Comparison of ENCODE assay signal across 31 mouse cellular contexts in the genomic region with DNA sequence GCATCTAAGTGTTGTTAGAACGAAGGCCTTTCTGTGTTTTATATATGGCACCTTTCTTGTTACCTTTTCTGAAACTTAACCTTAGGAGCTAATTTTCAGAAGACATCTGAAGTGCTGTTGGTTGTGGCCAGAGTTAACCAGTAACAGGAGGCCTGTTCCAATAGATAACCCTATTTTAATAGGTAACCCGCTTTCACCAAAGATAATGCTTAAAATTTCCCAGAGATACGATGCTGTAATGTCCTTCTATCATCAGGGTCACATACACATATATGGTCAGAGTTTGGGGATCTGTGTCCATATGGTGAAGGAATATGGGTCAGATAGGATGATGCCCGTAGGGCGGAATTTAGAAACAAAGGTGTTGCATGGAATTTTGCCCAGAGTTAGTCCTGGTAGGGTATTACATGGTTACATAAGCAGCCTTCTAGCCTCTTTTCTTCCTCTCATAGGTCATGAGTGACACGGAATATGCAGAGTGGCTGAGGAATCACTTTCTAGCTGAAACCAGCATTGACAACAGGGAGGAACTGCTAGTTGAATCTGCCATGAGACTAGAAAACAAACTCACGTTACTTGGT.
A peak's percentile ranks its signal among the peaks of the same experiment; 100 is the strongest.
DNase-seq lines count a peak whose midpoint lies in the region; ATAC-seq lines count a peak whose summit lies in the region.
"Had no signal": no experiment of that assay in that cellular context is flagged by ENCODE, and none has a peak within 500 bp of the region (broad histone marks: within the 10 kb centered on the region; RNA-seq: fewer than 3 reads in every experiment).

No protein-coding gene starts in this region.

- H3K27ac ChIP-seq in kidney, embryonic 15.5 days = 0 out of 2 replicates have a peak overlapping the region, but pooled peaks have one; percentile 18
- H3K27ac ChIP-seq in midbrain, embryonic 13.5 days = no peak overlapping the region
- H3K27ac ChIP-seq: embryonic facial prominence, embryonic 13.5 days; heart, embryonic 10.5 days; heart, embryonic 15.5 days; hindbrain, embryonic 12.5 days; hindbrain, postnatal 0 days; intestine, embryonic 15.5 days; limb, embryonic 12.5 days; liver, embryonic 15.5 days; neural tube, embryonic 12.5 days; stomach, postnatal 0 days had no signal

- peak; percentile 62; the same call in 1 of the 2 replicates for ATAC-seq in erythroid progenitor cell, adult 5-6 weeks (replicated peaks; ENCODE audit: low FRiP score, poor library complexity, severe bottlenecking)
- 0 out of 2 replicates have a peak, but pooled peaks have one; percentile 19 for ATAC-seq in kidney, embryonic 15.5 days (replicated peaks; ENCODE audit: low FRiP score)
- peak; percentile 59; the same call in 1 of the 2 replicates for ATAC-seq in megakaryocyte-erythroid progenitor cell, adult 5-6 weeks (replicated peaks; ENCODE audit: low FRiP score, low TSS enrichment, poor library complexity, severe bottlenecking)
- no peak for ATAC-seq in midbrain, embryonic 13.5 days
- ATAC-seq: forebrain, postnatal 0 days; hindbrain, postnatal 0 days; intestine, embryonic 15.5 days; Patski had no signal

- DNase-seq in cerebellum, adult 9-11 months = peak; percentile 18
- no peak for DNase-seq in cerebellum, postnatal 36 days
- DNase-seq in left cerebral cortex, postnatal 10 days (ENCODE audit: extremely low spot score in 1 of 2, low spot score in 2 of 2) = no peak
- DNase-seq: adrenal gland, postnatal 14 days; cerebellum, adult 11-12 months; forebrain, postnatal 0 days; gastrocnemius, postnatal 14 days; heart, adult 11 months; layer of hippocampus, adult 9-11 months; lung, postnatal 14 days; right cerebral cortex, adult 18-20 months; thymus, adult 18-20 months; thymus, postnatal 25 days had no signal

- no peaks in the 10 kb centered on the region for H3K27me3 ChIP-seq in kidney, embryonic 15.5 days
- H3K27me3 ChIP-seq in midbrain, embryonic 13.5 days = no peaks in the 10 kb centered on the region
- H3K27me3 ChIP-seq: embryonic facial prominence, embryonic 13.5 days; heart, embryonic 15.5 days; hindbrain, embryonic 12.5 days; intestine, embryonic 15.5 days; limb, embryonic 12.5 days; liver, embryonic 15.5 days; neural tube, embryonic 12.5 days; Patski had no signal

- intact Hi-C loops in left cerebral cortex, postnatal 10 days (cut with DNase I) = loop anchor here (5.0 kb wide), 2 partner anchors 95 to 765 kb away; no protein-coding TSS in a partner anchor

- no peak overlapping the region for H3K4me2 ChIP-seq in kidney, embryonic 15.5 days
- H3K4me2 ChIP-seq in midbrain, embryonic 13.5 days (replicated peaks) = no peak overlapping the region
- H3K4me2 ChIP-seq: embryonic facial prominence, embryonic 13.5 days; heart, embryonic 15.5 days; hindbrain, embryonic 12.5 days; intestine, embryonic 15.5 days; limb, embryonic 12.5 days; liver, embryonic 15.5 days; lung, embryonic 14.5 days; midbrain, embryonic 11.5 days; neural tube, embryonic 12.5 days had no signal

- WGBS in kidney, embryonic 15.5 days = 82% methylated on average over 7 of the region's 7 CpGs
- 95% methylated on average over 7 of the region's 7 CpGs for WGBS in midbrain, embryonic 13.5 days

- peaks cover 16% of the 10 kb centered on the region; the same call in 1 of the 2 replicates for H3K36me3 ChIP-seq in kidney, embryonic 15.5 days
- H3K36me3 ChIP-seq in midbrain, embryonic 13.5 days = no peaks in the 10 kb centered on the region
- H3K36me3 ChIP-seq: hindbrain, embryonic 12.5 days; intestine, embryonic 15.5 days; neural tube, embryonic 12.5 days had no signal

- H3K9ac ChIP-seq in kidney, embryonic 15.5 days = no peak overlapping the region
- H3K9ac ChIP-seq in midbrain, embryonic 13.5 days (replicated peaks) = no peak overlapping the region
- H3K9ac ChIP-seq: embryonic facial prominence, embryonic 13.5 days; forebrain, postnatal 0 days; heart, embryonic 15.5 days; hindbrain, embryonic 12.5 days; intestine, embryonic 15.5 days; limb, embryonic 12.5 days; liver, embryonic 15.5 days; lung, embryonic 14.5 days; neural tube, embryonic 12.5 days had no signal

- peaks cover 13% of the 10 kb centered on the region for H3K4me1 ChIP-seq in kidney, embryonic 15.5 days
- peaks cover 5% of the 10 kb centered on the region; the same call in 1 of the 2 replicates for H3K4me1 ChIP-seq in midbrain, embryonic 13.5 days (replicated peaks)
- H3K4me1 ChIP-seq: heart, embryonic 15.5 days; hindbrain, embryonic 12.5 days; intestine, embryonic 15.5 days; limb, embryonic 12.5 days; neural tube, embryonic 12.5 days had no signal

- no peak overlapping the region for H3K4me3 ChIP-seq in kidney, embryonic 15.5 days (replicated peaks)
- no peak overlapping the region for H3K4me3 ChIP-seq in midbrain, embryonic 13.5 days (replicated peaks)
- H3K4me3 ChIP-seq: embryonic facial prominence, embryonic 13.5 days; heart, embryonic 10.5 days; heart, embryonic 15.5 days; hindbrain, embryonic 12.5 days; intestine, embryonic 15.5 days; limb, embryonic 12.5 days; liver, embryonic 15.5 days; myocyte; neural tube, embryonic 12.5 days had no signal

- no peaks in the 10 kb centered on the region for H3K9me3 ChIP-seq in kidney, embryonic 15.5 days (replicated peaks)
- no peaks in the 10 kb centered on the region for H3K9me3 ChIP-seq in midbrain, embryonic 13.5 days
- H3K9me3 ChIP-seq: embryonic facial prominence, embryonic 13.5 days; heart, embryonic 10.5 days; heart, embryonic 15.5 days; hindbrain, embryonic 12.5 days; intestine, embryonic 15.5 days; limb, embryonic 12.5 days; liver, embryonic 15.5 days; neural tube, embryonic 12.5 days had no signal
